Mouse (Mus musculus) adrenal gland, postnatal 14 days (tissue): Measurements from ENCODE around the gene Gm45234. TPM values are rescaled to one million over a fixed set of nuclear protein-coding genes. Genes with fewer than 3 reads are reported as not detected.

Experiments used
- DNase-seq: peaks from one replicate; pipeline ENCODE4 v3.0.0; 2021; ENCODE audit warnings: mixed read lengths
- total RNA-seq: library from RNA; stranded (reverse); gene quantifications from 2 replicates; pipeline ENCODE4 v1.2.3, GENCODE M21; 2021

Gm45234 gene
- total RNA-seq, 1 experiment from 2014 or later, result not detected

DNA sequence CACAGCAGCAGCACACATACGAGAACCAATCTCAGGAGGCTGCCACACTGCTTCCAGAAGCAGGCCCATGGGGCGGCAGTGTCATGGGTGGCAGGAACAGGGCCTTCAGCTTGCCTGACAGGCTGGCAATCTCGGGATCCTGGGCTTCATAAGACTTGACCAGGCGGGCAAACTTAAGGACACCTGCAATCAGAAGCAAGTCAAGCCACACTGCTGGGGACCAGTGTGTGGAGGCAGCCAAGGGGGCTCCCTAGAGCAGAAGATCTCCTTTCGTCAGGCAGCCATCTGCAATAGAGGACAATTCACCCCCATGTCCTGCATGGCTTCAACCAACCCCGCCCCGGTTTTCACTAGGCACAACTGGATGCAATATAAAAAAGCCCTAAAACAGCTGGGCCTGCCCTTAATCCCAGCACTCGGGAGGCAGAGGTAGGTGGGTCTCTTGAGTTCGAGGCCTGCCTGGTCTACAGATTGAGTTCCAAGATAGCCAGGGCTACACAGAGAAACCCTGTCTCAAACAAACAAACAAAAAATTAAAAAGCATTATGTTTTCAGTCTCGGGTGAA is 16.5 kb downstream of the Gm45234 start:
- DNase-seq, result no peak

DNA sequence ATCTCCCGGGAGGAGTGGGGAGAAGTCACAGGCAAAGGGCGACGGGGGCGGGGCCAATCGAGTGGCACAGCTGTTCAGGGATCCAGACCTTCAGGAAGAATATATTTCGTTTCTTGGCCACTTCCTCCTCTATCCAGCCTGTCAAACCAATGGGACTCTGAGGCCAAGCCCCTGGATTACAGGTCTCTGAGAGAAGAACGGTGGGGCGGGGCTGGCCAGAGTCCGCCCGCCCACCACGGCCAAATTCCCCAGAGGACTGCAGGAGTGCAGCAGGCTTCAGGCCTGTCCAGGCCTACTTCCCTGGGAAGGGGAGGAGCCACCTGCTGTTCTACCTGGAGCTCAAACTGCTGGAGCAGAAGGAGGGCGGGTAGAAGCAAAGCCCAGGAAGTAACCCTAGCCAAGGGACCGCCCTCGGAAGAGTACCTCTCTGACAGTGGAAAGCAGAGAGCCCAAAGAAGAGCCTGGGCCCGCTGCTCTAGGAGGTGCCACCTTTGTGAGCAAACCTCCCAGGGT is 17.3 kb downstream of the Gm45234 start, which contains the start of gene Ptpn6:
Gene Ptpn6 (minus strand): TSS at position 204 of the 513 bp plus-strand sequence.
- no peak for DNase-seq

DNA sequence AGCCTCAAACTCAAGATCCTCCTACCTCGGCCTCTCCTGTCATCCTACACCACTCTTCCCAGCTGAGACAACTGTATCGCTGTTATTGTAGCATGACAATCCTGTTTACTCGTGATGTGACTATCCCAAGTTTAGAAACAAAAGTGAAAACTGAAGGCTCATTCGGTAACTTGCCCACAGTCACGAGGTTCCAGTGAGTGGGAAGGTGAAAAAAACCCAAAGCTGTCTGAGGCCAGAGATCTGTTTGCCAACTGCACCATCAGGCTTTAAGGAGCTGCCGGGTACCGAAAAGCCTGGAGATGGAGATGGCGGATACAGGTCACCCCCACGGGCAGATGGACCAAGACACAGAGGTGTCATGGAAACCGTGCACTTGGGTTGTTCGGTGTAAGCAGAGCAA is 18.8 kb downstream of the Gm45234 start:
- DNase-seq, result no peak

DNA sequence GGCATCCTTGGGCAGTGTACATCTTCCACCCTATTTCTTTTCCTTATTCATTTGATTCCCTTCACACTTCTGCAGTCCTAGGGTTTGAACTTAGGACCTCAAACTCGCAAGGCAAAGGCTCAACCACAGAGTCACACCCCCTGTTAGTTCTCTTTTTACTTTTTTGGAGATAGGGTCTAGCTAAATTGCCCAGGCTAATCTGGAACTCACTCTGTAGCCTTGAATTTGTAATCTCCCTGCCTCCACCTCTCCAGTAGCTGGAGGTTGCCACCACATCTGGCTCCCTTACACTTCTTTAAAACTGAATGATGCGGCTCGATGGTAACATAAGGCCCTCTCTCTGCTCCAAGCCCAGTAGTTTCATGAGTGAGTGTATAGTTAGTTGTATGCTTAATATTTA is 21.4 kb downstream of the Gm45234 start:
- DNase-seq, result no peak

DNA sequence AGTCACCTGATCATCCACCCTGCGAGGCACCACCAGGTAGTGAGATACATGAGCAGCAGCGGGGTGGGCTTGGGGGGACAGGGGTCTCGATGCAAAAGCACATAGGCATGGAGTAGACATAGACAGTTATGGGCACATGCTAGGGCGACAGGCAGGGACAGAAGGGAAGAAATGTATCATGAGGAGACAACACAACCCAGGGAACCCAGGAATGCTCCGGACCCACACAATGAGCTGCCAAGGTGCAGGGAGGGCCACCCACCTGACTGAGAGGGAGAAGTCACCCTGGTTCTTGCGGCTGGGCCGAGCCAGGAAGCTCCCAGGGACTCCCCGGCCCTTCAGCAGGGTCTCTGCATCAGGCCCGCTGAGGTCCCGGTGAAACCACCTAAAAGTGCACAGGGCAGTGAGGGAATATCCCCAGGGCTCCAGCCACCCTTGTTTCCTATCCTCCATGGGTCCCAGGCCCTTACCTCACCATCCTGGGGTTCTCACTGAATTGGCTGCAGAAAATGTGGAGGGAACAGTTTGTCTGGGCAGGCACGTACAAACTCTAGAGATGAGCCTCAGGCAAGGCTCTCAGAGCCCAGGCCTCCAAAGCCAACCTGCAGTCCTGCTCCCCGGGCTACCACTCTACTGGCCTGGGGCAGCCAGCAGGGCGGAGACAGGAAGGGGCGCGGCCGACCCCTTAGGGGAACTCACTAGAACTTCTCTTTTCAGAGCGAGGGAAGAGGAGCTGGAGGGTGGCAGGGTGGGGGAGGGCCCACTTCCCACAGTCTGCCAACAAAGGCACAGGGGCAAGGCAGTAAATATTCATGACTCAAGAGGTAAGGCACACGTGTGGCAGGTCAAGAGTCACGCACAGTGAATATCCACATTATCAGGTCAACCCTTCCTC is 23.1 kb downstream of the Gm45234 start:
- DNase-seq, result peak; percentile 50

DNA sequence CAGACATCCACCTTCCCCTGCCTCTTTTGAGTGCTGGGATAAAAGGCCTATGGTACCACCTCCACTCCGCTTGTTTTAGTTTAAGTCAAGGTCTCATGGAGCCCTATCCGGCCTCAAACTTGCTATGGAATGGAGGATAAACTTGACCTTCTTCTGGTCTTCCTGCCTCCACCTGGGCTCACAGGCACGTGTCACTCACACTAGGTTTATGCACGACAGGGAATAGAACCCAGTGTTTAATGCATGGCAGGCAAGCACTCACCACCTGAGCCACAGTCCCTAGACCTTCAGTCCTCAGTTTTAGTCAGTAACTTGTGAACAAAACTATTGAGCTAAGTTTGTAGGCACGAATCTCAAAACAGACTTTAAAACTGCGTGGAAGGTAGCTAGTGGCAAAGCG is 24.8 kb downstream of the Gm45234 start:
- DNase-seq, result no peak

DNA sequence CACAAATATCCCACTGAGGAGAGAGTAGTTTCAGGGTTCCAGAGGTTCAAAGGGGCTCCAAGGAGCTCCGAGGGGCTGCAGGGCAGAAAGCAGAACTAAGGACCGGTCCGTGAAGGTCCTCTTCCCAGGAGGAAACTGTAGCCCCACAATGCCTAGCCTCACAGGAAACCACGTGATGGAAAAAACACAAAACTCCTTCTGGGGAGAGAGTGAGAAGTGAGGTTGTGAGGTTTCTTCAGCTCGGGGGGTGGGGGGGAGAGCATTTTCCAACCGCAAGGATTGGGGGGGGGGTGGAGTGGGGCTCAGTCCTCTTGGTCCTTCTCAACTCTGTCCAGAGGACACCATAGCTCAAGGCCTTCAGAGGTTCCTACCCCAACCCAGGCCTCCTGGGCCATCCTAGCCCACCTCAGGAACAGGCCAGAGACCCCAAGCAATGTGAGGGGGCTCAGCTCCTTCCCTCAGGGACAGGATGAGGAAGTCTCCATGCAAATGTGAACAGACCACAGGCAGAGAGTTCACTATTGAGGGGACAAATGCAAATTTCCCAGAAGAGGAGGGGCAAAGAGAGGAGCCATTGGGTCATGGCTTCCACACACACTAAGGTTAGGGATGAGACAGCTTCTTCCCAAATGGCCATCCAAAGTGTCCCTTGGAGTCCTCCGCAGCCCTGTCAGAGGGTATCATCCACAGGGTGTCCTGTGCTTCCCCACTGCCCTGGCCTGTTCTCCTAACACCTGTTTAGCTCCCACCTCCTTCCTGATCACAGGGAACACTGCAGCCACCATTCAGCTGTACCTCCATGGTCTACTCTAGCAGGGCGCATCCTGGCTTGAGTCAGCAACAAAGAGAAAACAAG is 25.7 kb downstream of the Gm45234 start:
- no peak for DNase-seq

DNA sequence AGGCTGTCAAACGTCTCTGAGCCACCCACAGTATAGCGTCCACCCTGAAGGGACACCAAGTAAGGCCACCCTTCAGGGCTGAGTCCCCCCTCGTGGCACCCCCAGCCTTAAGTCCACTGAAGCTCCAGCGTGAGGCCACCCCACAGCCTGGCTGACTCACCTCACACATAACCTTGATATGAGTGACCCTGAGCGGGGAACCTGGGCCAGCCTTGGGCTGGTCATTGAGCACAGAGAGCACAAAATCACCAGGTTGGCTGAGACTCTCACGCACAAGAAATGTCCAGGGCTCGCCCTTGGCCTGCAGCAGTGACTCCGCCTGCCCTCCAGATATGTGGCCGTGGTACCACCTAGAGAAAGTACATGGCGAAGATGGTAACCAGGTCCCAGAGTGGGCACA is 27.2 kb downstream of the Gm45234 start:
- DNase-seq, result peak; percentile 75

DNA sequence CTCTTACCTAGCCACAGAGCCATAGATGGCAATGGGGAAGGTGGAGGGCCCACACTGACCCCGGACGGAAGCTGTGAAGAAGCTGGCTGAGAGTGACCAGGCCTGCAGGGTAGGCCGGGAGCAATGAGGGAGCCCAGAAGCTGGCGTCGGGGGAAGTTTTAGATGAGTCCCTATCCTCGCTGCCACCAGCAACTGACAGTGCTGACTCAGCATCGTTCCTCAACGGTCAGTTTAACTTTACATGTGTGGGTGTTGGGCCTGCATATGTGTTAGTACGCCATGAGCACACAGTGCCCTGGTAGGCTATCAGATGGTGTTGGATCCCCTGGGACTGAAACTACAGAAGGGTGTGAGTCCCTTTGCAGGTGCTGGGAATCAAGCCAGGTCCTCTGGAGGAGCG is 31.3 kb downstream of the Gm45234 start:
- DNase-seq, result no peak

DNA sequence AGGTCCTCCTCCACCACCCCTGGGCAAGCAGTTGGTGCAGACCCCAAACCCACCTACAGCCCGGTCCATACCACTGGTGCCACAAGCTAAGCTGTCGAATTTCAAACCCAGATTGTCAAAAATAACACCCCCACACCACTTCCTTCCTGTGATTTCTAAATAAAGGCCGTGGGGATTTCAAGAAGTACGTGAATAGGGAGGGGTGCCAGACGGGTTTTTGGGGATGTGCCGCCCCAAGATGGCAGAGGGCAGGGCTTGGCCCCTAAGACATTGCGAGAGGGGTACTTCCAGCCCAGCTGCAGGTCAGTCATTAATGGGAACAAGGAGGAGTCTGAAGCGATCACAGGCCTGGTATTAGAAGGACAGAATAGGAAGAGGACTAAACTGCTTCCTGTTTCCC is 32.3 kb downstream of the Gm45234 start:
- DNase-seq, result no peak

DNA sequence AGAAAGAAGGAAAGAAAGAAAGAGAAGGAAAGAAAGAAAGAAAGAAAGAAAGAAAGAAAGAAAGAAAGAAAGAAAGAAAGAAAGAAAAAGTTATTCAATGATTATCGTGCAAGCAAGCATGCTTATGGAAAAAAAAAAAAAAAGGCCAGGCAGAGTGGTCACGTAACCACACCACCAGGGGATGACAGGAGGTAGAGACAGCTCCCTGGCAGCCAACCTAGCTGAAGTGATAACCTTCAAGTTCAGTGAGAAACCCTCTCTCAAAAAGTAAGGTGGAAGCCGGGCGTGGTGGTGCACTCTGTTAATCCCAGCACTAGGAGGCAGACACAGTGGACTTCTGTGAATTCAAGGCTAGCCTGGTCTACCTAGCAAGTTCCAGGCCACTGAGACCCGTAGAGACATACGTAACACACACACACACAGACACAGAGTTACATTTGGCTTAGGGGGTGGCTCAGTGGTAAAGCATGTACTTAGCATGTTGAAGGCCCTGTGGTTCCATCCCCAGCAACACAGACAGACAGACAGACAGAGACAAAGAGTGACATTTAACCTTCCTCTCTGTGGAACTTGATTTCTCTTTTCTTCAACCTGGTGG is 32.8 kb downstream of the Gm45234 start:
- DNase-seq, result no peak

DNA sequence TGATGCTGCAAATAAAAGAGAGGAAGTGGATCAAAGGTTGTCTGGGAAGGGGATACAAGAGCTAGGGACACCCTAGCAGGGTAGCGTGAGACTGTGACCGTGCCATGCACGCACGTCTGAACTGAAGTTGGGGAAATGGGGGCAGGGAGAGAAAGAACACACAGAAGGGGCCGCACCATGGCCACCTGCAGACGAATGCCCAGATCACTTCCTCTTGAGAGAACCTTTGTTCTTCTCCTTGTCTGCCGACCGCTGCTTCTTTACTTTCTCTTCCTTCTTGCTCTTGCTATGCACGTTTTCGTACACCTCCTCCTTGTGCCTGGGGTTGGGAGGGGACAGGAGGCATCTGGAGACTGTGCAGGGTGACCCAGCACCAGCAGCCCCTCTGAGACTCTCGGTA is 34.9 kb downstream of the Gm45234 start:
- no peak for DNase-seq

DNA sequence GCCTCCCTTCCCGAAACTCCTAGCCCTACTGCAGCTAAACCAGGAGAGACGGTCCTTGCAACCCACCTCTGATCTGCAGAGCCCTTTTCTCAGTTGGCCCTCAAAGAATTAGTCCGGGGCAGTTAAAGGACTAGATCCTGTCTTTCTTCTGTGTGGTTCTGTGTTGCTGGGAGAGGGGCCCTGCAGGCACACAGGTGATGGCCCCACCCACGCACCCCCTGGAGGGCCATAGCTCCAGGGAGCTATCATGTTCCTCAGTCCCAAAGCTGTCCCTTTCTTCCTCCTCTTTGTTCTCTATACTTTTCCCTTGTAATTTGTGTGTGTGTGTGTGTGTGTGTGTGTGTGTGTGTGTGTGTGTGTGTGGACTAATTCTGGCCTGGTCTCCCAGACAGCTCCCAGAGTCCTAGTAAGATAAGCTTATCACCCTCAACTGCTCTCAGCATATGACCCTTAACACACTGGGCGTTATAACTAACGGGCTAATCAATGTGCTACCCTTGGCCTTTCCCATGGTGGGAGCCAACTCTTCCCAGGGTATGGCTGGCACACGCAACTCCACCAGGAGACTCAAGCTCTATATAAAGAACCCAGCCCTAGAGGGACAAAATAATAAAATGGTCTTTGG is 36.4 kb downstream of the Gm45234 start:
- no peak for DNase-seq

DNA sequence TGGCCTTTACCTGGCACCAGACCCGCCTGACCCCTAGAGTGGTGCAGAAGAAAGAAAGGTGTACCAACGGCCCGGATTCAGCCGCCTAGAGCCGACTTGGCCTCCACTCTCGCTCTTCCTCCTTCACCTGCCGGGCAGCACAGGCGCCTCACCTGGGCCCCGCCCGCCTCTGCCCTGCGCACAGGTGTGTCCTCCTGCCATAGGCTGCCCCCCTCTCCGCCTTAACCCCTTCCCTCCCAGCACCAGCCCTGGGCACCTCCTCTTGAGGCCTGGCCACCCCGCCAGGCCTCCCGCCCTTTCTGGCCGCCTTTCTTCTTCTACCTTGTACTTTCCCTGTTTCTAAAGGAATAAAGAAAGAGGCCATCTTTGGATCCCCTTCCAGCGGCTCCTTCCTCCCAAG is 37.1 kb downstream of the Gm45234 start:
- DNase-seq, result no peak

DNA sequence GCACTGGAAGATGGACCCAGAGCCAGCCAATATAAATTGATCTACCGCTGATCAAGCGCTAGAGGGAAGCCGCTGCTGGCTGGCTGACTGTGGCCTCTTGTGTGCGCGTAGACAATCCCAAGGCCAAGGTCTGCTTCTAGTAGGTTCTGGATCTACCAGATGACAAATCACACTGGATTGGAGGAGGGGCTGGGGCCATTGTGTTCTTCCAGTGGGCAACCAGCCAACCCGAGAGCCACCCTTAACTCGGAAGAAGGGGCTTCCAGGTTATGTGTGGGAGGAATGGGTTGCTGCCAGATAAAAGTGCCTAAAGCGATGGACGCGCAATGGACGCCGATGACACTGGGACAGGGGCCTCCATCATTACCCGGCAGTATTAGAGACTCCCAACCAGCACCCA is 37.9 kb downstream of the Gm45234 start:
- peak; percentile 57 for DNase-seq

DNA sequence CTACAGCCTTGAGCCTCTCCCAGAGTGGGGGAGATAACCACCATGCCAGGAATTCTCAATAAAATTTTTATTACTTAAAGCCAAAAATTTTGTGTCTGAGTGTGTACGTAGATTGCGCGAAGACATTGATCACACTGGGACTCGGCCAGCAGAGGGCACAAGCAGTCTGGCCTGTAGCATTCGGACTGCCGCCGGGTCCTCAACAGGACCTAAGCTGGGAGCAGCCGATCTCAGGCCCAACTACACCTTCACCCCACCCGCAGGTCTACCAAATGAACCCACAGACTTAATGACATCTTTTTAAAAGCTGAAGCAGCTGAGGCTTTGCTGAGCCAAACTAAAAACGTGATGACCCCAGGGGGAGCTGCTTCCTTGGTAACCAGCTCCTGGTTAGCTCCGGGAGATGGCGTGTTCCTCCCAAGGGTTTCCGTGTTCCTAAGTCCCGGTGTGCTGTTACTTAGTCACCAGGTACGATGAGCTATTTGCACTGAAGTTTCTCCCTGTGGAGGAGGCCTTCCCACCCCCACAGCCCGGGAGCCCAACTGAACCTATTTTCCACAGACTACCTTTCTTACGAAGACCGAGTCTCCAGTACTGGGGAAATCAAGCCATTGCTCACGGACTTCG is 38.8 kb downstream of the Gm45234 start:
- peak; percentile 71 for DNase-seq

DNA sequence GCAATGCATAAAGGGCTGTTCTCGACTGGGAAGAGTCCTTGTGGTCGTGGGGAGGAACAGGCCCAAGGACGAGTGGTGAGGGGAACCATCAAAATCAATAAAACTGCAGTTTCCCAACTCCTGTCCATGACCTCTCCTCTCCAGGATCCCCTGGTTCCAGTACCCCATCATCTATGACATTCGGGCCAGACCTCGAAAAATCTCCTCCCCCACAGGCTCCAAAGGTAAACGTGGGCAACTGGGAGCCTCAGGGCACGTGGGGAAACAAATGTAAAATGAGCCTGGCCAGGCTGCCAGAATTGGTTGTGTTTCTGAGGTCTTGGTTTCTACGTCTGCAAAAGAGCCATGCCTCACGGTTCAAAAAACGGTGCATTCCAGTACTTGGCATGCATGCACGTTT is 42.9 kb downstream of the Gm45234 start:
- no peak for DNase-seq

DNA sequence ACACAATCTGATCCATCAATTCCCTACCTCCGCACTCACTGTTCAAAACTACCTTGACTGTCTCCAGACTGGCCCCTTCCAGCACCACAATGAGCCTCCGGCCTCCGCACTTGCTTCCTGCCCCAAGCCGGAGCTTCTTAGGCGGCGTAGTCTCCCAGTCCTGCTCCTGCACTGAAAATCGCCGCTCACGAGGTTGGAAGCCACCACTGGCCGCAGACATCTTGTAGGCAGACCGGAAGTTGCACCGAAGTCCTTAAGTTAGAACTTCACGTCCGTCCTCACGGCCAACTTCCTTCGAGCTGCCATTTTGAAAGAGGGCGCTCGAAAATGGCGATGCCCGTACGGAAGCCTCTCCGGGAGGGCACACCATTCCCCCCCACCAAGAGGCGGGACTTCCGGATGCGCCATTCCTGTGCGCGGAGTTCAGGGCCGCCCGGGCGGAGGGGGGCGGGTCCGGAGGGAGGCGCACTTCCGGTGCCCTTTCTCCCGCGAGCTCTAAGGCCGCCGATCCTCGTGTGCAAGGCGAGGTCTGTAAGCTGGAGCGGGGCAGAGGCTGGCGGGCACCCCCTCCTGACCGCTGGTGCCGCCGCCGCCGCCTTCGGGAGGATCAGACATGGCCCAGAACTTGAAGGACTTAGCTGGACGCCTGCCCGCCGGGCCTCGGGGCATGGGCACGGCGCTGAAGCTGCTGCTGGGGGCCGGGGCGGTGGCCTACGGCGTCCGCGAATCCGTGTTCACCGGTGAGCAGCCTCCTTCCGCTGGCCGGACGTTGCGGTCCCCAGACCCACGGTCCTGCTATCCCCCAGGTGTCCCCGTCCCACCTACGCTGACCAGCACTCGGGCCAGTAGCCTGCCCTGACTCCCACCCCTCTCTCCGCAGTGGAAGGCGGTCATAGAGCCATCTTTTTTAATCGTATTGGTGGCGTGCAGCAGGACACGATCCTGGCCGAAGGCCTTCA is 43.7 kb downstream of the Gm45234 start, which contains the start of the genes Emg1 and Phb2:
Gene Emg1 (minus strand): TSS at position 355 of the 959 bp plus-strand sequence.
Gene Phb2 (plus strand): TSS at position 513 of the 959 bp plus-strand sequence.
- peak; percentile 99 for DNase-seq

DNA sequence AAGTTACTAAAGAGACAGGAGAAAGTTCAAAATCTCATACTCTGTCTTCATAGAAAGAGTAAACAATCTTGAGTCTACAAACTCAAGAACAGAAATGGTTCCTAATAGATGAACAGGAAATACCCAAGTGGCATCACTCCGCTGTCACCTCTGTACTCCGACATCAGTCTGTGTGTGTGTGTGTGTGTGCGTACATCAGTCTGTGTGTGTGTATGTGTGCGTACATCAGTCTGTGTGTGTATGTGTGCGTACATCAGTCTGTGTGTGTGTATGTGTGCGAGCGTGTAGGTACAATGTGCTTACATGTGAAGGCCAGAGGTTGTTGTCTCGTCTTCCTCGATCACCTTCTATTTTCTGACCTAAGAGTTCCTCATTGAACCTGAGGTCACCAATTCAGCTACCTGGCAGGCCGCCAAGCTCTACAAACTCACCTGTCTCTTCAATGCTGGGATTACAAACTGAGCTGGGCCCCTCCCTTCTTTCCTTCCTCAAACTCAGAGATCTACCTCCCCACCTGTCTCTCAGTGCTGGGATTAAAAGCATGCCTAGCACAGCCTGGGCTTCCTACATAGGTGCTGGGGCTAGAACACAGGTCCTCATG is 47.4 kb downstream of the Gm45234 start:
- DNase-seq, result no peak
